Mouse (Mus musculus): Measurements from ENCODE around the gene Syngr4. TPM values are rescaled to one million over a fixed set of nuclear protein-coding genes. Genes with fewer than 3 reads are reported as not detected.

Gene Syngr4
- polyA plus RNA-seq, 1 experiment from 2014 or later, result 1.9 TPM

DNA sequence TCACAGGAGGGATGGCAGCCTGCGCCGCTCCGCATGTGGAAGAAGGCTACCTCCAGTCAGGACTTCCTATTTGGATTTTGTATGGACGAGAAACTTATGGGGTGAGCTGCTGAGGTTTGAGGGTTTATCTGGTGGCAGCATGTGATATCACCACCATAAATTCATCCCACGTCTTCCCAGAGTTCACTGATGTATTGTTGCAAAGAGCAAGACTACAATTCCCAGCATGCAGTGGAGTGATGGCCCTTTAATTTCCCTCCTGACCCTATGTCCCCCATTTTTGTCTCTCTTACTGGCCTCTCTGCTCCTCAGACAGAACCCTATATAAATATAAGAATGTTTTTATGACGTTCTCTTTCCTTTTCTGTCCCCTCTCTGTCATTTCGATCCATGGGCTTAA, 33.7 kb downstream of the Syngr4 start:
- Histone ChIP-seq H3K9me3 (ENCODE audit: control insufficient read depth, low read length) (no peaks in the 10 kb centered on the region), H3K4me1 (replicated peaks; ENCODE audit: control insufficient read depth, insufficient read depth, low read length) (peaks cover 6% of the 10 kb centered on the region), H3K36me3 (ENCODE audit: control insufficient read depth, insufficient read depth, low read length) (no peaks in the 10 kb centered on the region), H3K27ac (ENCODE audit: low read length) (no peak overlapping the region), H3K27me3 (ENCODE audit: control insufficient read depth, insufficient read depth, low read depth, low read length) (no peaks in the 10 kb centered on the region; the same call in 1 of the 2 replicates), H3K4me2 (ENCODE audit: low read depth, low read length) (no peak overlapping the region), H3K9ac (ENCODE audit: low read length) (no peak overlapping the region), H3K4me3 (ENCODE audit: low read length) (no peak overlapping the region)
- 80% methylated on average over 7 of the region's 7 CpGs for WGBS
- ATAC-seq (ENCODE audit: low read depth), result no peak

DNA sequence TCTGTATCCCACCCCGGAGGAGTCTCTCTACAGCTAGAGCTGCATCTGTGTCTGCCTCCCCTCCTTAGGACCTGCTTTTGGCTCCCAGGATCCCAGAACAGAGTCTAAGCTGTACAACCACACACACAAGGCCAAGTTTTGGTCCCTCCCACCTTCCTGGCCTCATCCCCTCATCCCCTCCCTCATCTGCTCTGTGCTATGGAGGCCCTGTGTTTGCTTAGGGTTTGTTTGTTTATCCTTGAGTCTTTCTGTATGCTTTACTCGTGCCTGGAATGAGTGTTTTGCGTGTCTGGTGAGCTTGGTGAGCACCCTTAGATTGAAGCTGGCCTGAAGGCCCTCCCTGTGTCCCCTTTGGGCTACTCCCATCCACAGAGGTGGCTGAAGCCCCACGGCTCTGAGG, 37.5 kb downstream of the Syngr4 start:
- 26% methylated on average over 4 of the region's 4 CpGs for WGBS
- Histone ChIP-seq H3K9me3 (ENCODE audit: control insufficient read depth, low read length) (no peaks in the 10 kb centered on the region), H3K4me1 (replicated peaks; ENCODE audit: control insufficient read depth, insufficient read depth, low read length) (peaks cover 15% of the 10 kb centered on the region), H3K4me2 (ENCODE audit: low read depth, low read length) (no peak overlapping the region), H3K36me3 (ENCODE audit: control insufficient read depth, insufficient read depth, low read length) (no peaks in the 10 kb centered on the region), H3K9ac (ENCODE audit: low read length) (no peak overlapping the region), H3K4me3 (ENCODE audit: low read length) (no peak overlapping the region), H3K27ac (ENCODE audit: low read length) (no peak overlapping the region), H3K27me3 (ENCODE audit: control insufficient read depth, insufficient read depth, low read depth, low read length) (peaks cover 6% of the 10 kb centered on the region; the same call in 1 of the 2 replicates)
- ATAC-seq (ENCODE audit: low read depth), result no peak

DNA sequence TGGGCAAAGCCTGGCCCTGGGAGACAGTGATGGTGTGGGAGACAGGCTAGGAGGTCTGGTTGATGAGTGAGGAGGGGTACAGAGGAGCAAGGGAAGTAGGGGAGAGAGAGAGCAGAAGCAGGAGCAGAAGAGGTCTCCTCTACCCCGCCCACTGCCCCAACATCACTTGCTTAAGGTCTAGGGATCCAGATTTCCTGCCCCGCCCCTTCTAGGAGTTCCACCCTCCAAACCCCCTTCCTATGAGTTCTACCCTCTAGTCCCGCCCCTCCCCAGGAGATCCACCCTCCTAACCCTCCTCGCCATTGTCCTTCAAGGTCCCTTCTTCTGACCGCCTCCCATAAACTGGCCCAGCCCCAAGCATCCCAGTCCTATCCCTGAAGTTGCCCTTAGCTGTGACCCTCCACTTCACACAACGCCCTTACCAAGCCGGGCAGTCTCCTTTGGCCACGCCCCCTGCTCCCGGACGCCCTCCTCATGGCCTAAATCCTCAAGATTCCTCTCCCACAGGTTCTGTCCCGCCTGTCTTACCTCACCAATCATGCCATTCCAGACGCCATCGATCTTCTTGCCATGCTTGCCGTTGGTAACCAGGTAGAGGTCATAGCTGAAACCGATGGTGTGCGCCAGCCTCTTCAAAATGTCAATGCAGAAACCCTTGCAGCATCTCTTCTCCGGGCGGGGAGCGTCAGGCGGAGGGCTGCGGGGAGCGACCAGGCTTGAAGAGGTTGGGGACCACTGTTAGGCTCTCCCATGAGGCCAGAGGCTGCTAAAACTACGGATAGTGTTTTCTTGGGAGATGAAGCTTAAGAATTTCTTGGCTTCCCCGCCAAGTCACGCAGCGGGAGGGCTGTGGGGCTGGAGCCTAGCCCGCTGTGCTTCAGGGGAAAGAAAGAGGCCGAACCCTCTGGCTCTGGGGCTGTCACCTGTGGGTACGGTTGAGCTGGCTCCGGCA, 39.3 kb downstream of the Syngr4 start:
- Histone ChIP-seq H3K4me2 (ENCODE audit: low read depth, low read length) (peak overlapping the region; percentile 68), H3K27ac (ENCODE audit: low read length) (no peak overlapping the region), H3K9ac (ENCODE audit: low read length) (peak overlapping the region; percentile 48), H3K4me1 (replicated peaks; ENCODE audit: control insufficient read depth, insufficient read depth, low read length) (peaks cover 15% of the 10 kb centered on the region), H3K27me3 (ENCODE audit: control insufficient read depth, insufficient read depth, low read depth, low read length) (peaks cover 6% of the 10 kb centered on the region; the same call in 1 of the 2 replicates), H3K9me3 (ENCODE audit: control insufficient read depth, low read length) (no peaks in the 10 kb centered on the region), H3K36me3 (ENCODE audit: control insufficient read depth, insufficient read depth, low read length) (no peaks in the 10 kb centered on the region), H3K4me3 (ENCODE audit: low read length) (peak overlapping the region; percentile 46)
- 4% methylated on average over 29 of the region's 30 CpGs for WGBS
- peak; percentile 42; the same call in 1 of the 2 replicates for ATAC-seq (ENCODE audit: low read depth)

DNA sequence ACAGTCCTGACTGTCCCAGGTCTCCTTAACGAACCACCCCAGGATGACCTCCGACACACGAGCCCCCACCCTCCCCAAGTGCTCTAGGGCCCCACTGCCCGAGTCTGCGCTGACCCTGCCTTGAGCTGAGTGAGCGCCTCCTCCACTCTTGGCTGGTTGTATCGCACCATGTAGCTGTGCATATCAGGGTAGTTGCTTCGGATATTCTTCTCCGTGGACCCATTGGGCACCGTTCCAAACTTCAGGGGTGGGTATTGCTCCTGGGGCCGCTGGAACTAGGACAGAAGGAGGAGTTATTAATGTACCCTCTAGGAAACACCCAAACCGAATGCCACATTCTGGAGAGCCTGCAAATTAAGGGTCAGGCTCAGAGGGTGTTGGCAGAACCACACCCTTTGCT, 43.4 kb downstream of the Syngr4 start:
- H3K36me3 ChIP-seq (ENCODE audit: control insufficient read depth, insufficient read depth, low read length), result no peaks in the 10 kb centered on the region
- peaks cover 12% of the 10 kb centered on the region for H3K4me1 ChIP-seq (replicated peaks; ENCODE audit: control insufficient read depth, insufficient read depth, low read length)
- H3K27ac ChIP-seq (ENCODE audit: low read length), result no peak overlapping the region
- peaks cover 6% of the 10 kb centered on the region; the same call in 1 of the 2 replicates for H3K27me3 ChIP-seq (ENCODE audit: control insufficient read depth, insufficient read depth, low read depth, low read length)
- H3K4me2 ChIP-seq (ENCODE audit: low read depth, low read length), result no peak overlapping the region
- H3K4me3 ChIP-seq (ENCODE audit: low read length), result no peak overlapping the region
- ATAC-seq (ENCODE audit: low read depth), result no peak
- H3K9me3 ChIP-seq (ENCODE audit: control insufficient read depth, low read length), result no peaks in the 10 kb centered on the region
- 74% methylated on average over 12 of the region's 12 CpGs for WGBS
- H3K9ac ChIP-seq (ENCODE audit: low read length), result no peak overlapping the region

DNA sequence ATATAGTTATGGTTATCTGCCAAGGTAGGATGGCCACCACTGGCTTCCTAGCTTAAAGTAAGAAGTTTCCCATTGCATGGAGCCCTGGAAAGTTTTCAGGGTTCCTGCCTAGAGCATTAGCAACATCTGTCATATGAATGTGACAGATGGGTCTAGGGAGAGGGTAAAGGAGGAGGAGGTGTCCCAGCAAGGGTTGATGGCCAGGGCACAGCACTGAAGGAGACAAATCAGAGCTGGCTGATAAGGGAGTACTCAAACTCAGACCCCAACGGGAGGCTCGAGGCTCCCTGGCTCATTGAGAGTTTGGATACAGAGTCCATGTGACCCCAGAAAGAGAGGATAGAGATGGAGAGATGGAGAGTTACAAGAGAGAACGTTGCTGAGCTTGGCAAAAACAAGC, 45.9 kb downstream of the Syngr4 start:
- Histone ChIP-seq H3K36me3 (ENCODE audit: control insufficient read depth, insufficient read depth, low read length) (no peaks in the 10 kb centered on the region), H3K27me3 (ENCODE audit: control insufficient read depth, insufficient read depth, low read depth, low read length) (no peaks in the 10 kb centered on the region), H3K9me3 (ENCODE audit: control insufficient read depth, low read length) (no peaks in the 10 kb centered on the region), H3K27ac (ENCODE audit: low read length) (no peak overlapping the region), H3K9ac (ENCODE audit: low read length) (no peak overlapping the region), H3K4me1 (replicated peaks; ENCODE audit: control insufficient read depth, insufficient read depth, low read length) (no peaks in the 10 kb centered on the region), H3K4me2 (ENCODE audit: low read depth, low read length) (no peak overlapping the region), H3K4me3 (ENCODE audit: low read length) (no peak overlapping the region)
- 33% methylated on average over 3 of the region's 3 CpGs for WGBS
- ATAC-seq (ENCODE audit: low read depth), result no peak

DNA sequence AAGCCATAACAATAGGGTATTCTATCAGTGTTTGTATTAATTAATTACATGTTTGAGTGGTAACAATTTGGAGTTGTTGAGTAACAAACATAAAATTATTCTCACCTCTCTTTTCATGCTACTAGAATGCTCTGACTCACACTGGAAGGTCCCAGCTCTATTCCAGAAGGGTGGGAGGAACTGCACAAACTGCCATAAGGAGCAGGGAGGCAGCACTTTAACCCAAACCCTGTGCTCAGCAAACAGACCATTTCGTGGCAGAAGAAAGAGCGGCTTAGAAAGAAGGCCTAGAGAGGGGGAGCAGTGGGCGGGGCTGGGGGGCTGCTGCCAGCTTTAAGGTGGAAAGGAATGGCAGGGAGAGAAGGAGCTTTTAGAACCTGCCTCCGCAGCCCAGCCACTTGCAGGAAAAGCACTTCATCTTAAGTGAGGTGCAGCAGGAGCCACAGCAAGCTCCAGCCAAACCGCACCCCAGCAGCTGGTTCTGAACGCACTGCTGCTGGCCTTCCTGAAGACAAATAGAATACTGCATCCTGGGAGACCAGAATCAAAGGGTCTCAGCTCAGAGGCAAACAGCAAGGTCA, 48.0 kb downstream of the Syngr4 start:
- 11% methylated on average over 6 of the region's 6 CpGs for WGBS
- Histone ChIP-seq H3K4me2 (ENCODE audit: low read depth, low read length) (no peak overlapping the region), H3K36me3 (ENCODE audit: control insufficient read depth, insufficient read depth, low read length) (no peaks in the 10 kb centered on the region), H3K27me3 (ENCODE audit: control insufficient read depth, insufficient read depth, low read depth, low read length) (no peaks in the 10 kb centered on the region), H3K9ac (ENCODE audit: low read length) (no peak overlapping the region), H3K4me1 (replicated peaks; ENCODE audit: control insufficient read depth, insufficient read depth, low read length) (no peaks in the 10 kb centered on the region), H3K9me3 (ENCODE audit: control insufficient read depth, low read length) (no peaks in the 10 kb centered on the region), H3K4me3 (ENCODE audit: low read length) (no peak overlapping the region), H3K27ac (ENCODE audit: low read length) (peak overlapping the region; percentile 65)
- ATAC-seq (ENCODE audit: low read depth), result peak; percentile 83

DNA sequence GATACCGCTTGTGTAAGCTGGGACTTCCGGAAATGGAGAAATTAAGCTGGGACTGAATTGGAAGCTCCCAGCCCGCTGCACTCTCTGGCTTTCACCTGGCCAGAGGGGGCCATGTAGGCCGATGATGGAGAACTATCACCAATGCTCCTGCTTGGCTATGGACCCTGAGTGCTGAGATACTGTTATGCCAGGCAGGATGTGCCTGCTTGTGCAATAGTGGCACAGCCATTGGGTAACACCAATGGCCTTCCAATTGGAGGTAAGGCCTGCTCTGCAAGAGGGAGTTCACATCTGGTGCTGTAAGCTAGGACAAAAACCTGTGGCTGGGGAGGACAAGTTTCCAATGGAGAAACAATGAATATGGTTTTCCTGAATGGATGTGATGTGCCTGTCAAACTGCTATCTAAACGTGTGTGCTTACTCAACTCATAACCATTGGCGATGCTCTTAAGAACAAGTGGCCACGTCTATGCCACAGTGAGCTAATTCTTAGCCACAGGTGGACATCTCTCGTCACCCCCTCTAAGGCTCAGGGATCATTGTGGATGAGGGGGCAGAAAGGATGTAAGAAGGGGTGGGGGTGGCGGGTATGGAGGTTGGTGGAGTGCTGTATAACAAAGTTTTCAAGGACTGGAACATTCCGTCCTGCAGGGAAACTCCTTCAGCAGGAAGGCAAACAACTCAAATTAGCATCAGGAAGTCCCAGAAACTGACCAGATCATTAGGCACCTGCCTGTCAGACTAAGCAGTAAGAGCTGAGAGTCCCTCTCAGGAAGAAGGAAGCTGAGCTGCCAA, 53.4 kb downstream of the Syngr4 start:
- Histone ChIP-seq H3K27ac (ENCODE audit: low read length) (no peak overlapping the region), H3K27me3 (ENCODE audit: control insufficient read depth, insufficient read depth, low read depth, low read length) (no peaks in the 10 kb centered on the region; the same call in 1 of the 2 replicates), H3K9me3 (ENCODE audit: control insufficient read depth, low read length) (no peaks in the 10 kb centered on the region), H3K4me1 (replicated peaks; ENCODE audit: control insufficient read depth, insufficient read depth, low read length) (no peaks in the 10 kb centered on the region), H3K9ac (ENCODE audit: low read length) (no peak overlapping the region), H3K4me3 (ENCODE audit: low read length) (no peak overlapping the region), H3K36me3 (ENCODE audit: control insufficient read depth, insufficient read depth, low read length) (no peaks in the 10 kb centered on the region), H3K4me2 (ENCODE audit: low read depth, low read length) (no peak overlapping the region)
- WGBS, result 77% methylated on average over 10 of the region's 10 CpGs
- ATAC-seq (ENCODE audit: low read depth), result no peak
